Mouse (Mus musculus): ENCODE measurements at regions not wholly inside any gene's neighbourhood (a gene's known extent, or its start where the extent isn't known, plus 50 kb on each side); places are given as distances from the start of the nearest gene placed in this dataset.

GRCm38 (mm10) chr7:136021071-136021470, 304.9 kb upstream of the Mki67 start:
- TF ChIP-seq CTCF (IDR thresholded peaks at IDR 0.05; ENCODE audit: low read depth, low read length) (no peak), POLR2A (IDR thresholded peaks at IDR 0.05; ENCODE audit: extremely low read depth, insufficient read depth, low read length) (no peak)
